Mouse (Mus musculus): ENCODE data around the gene Uox.

The Uox gene

GRCm38 (mm10) chr3:146570148-146570782, at the start of gene Uox:
Gene Uox (plus strand): TSS chr3:146570426.
- DNase-seq (ENCODE audit: inconsistent ontology term) = no peak

- peak; percentile 92 for DNase-seq (ENCODE audit: inconsistent ontology term)
Measured at GRCm38 (mm10) chr3:146520798-146521651, 49.2 kb upstream of the Uox start, which contains the start of gene Rpf1. Gene Rpf1 (minus strand): TSS chr3:146521429.

- no peak for DNase-seq (ENCODE audit: inconsistent ontology term)
Measured at GRCm38 (mm10) chr3:146521652-146522020, 48.6 kb upstream of the Uox start.

- DNase-seq (ENCODE audit: inconsistent ontology term) = no peak
Measured at GRCm38 (mm10) chr3:146528335-146528734, 41.9 kb upstream of the Uox start.

GRCm38 (mm10) chr3:146534986-146535385, 35.2 kb upstream of the Uox start:
- DNase-seq (ENCODE audit: inconsistent ontology term) = no peak

- no peak for DNase-seq (ENCODE audit: inconsistent ontology term)
Measured at GRCm38 (mm10) chr3:146540521-146541273, 29.5 kb upstream of the Uox start.

- DNase-seq (ENCODE audit: inconsistent ontology term) = no peak
Measured at GRCm38 (mm10) chr3:146543632-146544031, 26.6 kb upstream of the Uox start.

- DNase-seq (ENCODE audit: inconsistent ontology term) = peak; percentile 64
Measured at GRCm38 (mm10) chr3:146554816-146555215, 15.4 kb upstream of the Uox start.

- no peak for DNase-seq (ENCODE audit: inconsistent ontology term)
Measured at GRCm38 (mm10) chr3:146556567-146556966, 13.7 kb upstream of the Uox start.

- DNase-seq (ENCODE audit: inconsistent ontology term) = no peak
Measured at GRCm38 (mm10) chr3:146557507-146557906, 12.7 kb upstream of the Uox start.

GRCm38 (mm10) chr3:146562936-146563335, 7.3 kb upstream of the Uox start:
- DNase-seq (ENCODE audit: inconsistent ontology term) = no peak

- peak; percentile 66 for DNase-seq (ENCODE audit: inconsistent ontology term)
Measured at GRCm38 (mm10) chr3:146564268-146565064, 5.8 kb upstream of the Uox start.

GRCm38 (mm10) chr3:146565065-146565411, 5.2 kb upstream of the Uox start:
- DNase-seq (ENCODE audit: inconsistent ontology term) = no peak

GRCm38 (mm10) chr3:146567366-146567765, 2.9 kb upstream of the Uox start:
- no peak for DNase-seq (ENCODE audit: inconsistent ontology term)

- DNase-seq (ENCODE audit: inconsistent ontology term) = peak; percentile 72
Measured at GRCm38 (mm10) chr3:146567884-146568530, 2.2 kb upstream of the Uox start.

- DNase-seq (ENCODE audit: inconsistent ontology term) = no peak
Measured at GRCm38 (mm10) chr3:146569594-146569993, 632 bp upstream of the Uox start.

- peak; percentile 12 for DNase-seq (ENCODE audit: inconsistent ontology term)
Measured at GRCm38 (mm10) chr3:146570939-146571338, 713 bp downstream of the Uox start.

GRCm38 (mm10) chr3:146571341-146571740, 1.1 kb downstream of the Uox start:
- DNase-seq (ENCODE audit: inconsistent ontology term) = peak; percentile 28

- no peak for DNase-seq (ENCODE audit: inconsistent ontology term)
Measured at GRCm38 (mm10) chr3:146577591-146577990, 7.4 kb downstream of the Uox start.

- DNase-seq (ENCODE audit: inconsistent ontology term) = no peak
Measured at GRCm38 (mm10) chr3:146580039-146580729, 10.0 kb downstream of the Uox start.
